Mouse (Mus musculus) forebrain, embryonic 14.5 days (tissue): ENCODE results near the gene Atp2a2. TPM values are rescaled to one million over a fixed set of nuclear protein-coding genes. Genes with fewer than 3 reads are reported as not detected.
"Not testable (repeated sequence)": the region's sequence is repeated elsewhere in the genome, so short reads cannot be mapped to it uniquely, and the experiment has no call there.

Experiments
- ATAC-seq: fragments of 200-750 bp; cut with Nextera tagmentation; 2 replicates; pipeline ENCODE4 v1.8.0; 2017; ENCODE audit warnings: mild to moderate bottlenecking, moderate library complexity
- DNase-seq: peaks from one replicate; pipeline ENCODE4 v3.0.0-alpha.2; 2015; ENCODE audit warnings: low spot score
- H3K27ac ChIP-seq: fragments of 300-500 bp; sonication (generic); 2 replicates; pipeline ENCODE4 v1.5.1; 2014; ENCODE audit warnings: low read depth, mild to moderate bottlenecking, control low read depth, low read length, moderate library complexity
- H3K27me3 ChIP-seq: fragments of 300-500 bp; sonication (generic); replicated peaks from 2 replicates; pipeline ENCODE4 v1.6.1; 2014; ENCODE audit warnings: low read length, control low read depth, mixed read lengths; ENCODE audit not compliant: control insufficient read depth, insufficient read depth
- H3K36me3 ChIP-seq: fragments of 300-500 bp; sonication (generic); 2 replicates; pipeline ENCODE4 v1.6.1; 2014; ENCODE audit warnings: low read length, control low read depth; ENCODE audit not compliant: control insufficient read depth, insufficient read depth
- H3K4me1 ChIP-seq: fragments of 300-500 bp; sonication (generic); 2 replicates; pipeline ENCODE4 v1.6.1; 2014; ENCODE audit warnings: antibody characterized with exemption, low read length, control low read depth; ENCODE audit not compliant: control insufficient read depth, insufficient read depth
- H3K4me2 ChIP-seq: fragments of 300-500 bp; sonication (generic); 2 replicates; pipeline ENCODE4 v1.6.1; 2014; ENCODE audit warnings: mild to moderate bottlenecking, control low read depth, low read length
- H3K4me3 ChIP-seq: fragments of 300-500 bp; sonication (generic); 2 replicates; pipeline ENCODE4 v1.5.1; 2014; ENCODE audit warnings: low read depth, low read length, control low read depth
- H3K9ac ChIP-seq: fragments of 300-500 bp; sonication (generic); 2 replicates; pipeline ENCODE4 v1.6.1; 2014; ENCODE audit warnings: mild to moderate bottlenecking, low read length, control low read depth, moderate library complexity
- H3K9me3 ChIP-seq: fragments of 300-500 bp; sonication (generic); replicated peaks from 2 replicates; pipeline ENCODE4 v1.6.1; 2016; ENCODE audit warnings: low read length, control low read depth, mixed read lengths; ENCODE audit not compliant: control insufficient read depth
- WGBS: fragments of 180-500 bp; shearing (Covaris S2); extraction: QIAGEN DNeasy Blood & Tissue Kit; methylation state at CpG from one replicate; pipeline ENCODE4 v1.1.7; 2014; 5-methylcytosine and 5-hydroxymethylcytosine counted together
- polyA plus RNA-seq: library from polyadenylated mRNA; unstranded; fragments of >200 nt; fragmentation: Nextera tagmentation; extraction: Ambion mirVana; gene quantifications from 2 replicates; pipeline ENCODE4 v1.2.1, GENCODE M21; 2014

Atp2a2 gene
- polyA plus RNA-seq, 1 experiment from 2014 or later = 35.1 TPM

DNA sequence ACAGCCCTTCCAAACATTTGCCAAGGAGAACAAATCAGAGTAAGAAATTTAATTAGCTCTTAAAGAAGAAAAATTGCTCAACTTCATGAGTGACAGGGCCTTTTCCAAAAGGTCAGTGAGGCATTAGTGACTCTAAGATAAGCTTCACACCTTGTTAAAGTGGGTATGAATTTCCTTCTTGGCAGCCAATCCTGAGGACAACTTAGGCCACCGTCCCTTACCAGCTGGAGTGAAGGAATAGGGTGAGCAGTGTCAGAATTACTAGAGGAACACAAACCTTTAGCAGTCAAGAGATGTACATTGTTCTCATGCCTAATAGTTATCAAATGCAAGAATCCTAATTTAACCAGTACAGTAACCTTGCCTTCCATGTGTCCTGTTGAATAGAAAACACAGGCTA lies 7.6 kb downstream of the Atp2a2 start:
- peaks cover 70% of the 10 kb centered on the region for H3K36me3 ChIP-seq
- no peaks in the 10 kb centered on the region for H3K9me3 ChIP-seq
- H3K27me3 ChIP-seq = no peaks in the 10 kb centered on the region
- no peak for DNase-seq
- WGBS = 81% methylated on average over 1 of the region's 1 CpGs
- peaks cover 10% of the 10 kb centered on the region for H3K4me1 ChIP-seq
- ATAC-seq = no peak
- no peak overlapping the region for H3K4me3 ChIP-seq
- no peak overlapping the region for H3K27ac ChIP-seq
- H3K9ac ChIP-seq = no peak overlapping the region
- no peak overlapping the region for H3K4me2 ChIP-seq

DNA sequence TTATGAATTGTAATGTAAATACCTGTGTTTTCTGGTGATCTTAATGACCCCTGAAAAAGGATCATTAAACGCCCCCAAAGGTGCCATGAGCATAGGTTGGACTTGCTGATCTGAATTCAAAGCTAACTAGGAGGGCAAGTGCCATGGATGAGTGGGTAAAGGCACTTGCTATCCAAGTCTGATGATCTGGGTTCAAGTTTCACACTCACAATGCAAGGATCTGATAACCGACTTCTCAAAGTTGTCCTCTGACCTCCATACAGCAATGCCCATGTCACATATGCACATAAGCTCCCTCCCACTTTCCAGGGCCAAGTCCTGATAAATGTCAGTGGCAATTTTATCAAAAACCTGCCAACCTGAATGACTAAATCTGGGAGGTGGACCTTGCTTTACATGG lies 9.0 kb downstream of the Atp2a2 start:
- Histone ChIP-seq H3K36me3 (peaks cover 80% of the 10 kb centered on the region), H3K4me3 (no peak overlapping the region), H3K4me2 (no peak overlapping the region), H3K9ac (no peak overlapping the region), H3K27ac (no peak overlapping the region), H3K4me1 (peaks cover under 1% of the 10 kb centered on the region; the same call in 1 of the 2 replicates), H3K27me3 (no peaks in the 10 kb centered on the region), H3K9me3 (no peaks in the 10 kb centered on the region)
- 86% methylated on average over 2 of the region's 2 CpGs for WGBS
- ATAC-seq (no peak), DNase-seq (no peak)

DNA sequence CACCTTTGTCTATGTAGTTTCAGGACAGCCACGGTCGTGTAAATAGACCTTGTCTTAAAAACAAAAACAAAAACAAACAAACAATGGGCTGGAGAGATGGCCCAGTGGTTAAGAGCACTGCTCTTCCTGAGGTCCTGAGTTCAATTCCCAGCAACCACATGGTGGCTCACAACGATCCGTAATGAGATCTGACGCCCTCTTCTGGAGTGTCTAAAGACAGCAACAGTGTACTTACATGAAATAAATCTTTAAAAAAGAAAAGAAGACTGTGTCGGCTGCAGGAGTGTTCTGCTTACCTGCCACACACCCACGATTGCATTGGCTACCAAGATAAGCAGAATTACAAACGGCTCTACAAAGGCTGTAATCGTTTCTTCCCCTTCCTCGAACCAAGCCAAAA lies 10.6 kb downstream of the Atp2a2 start:
- no peaks in the 10 kb centered on the region for H3K9me3 ChIP-seq
- DNase-seq (no peak), ATAC-seq (no peak)
- H3K4me1 ChIP-seq = no peaks in the 10 kb centered on the region
- H3K4me3 ChIP-seq = no peak overlapping the region
- H3K27ac ChIP-seq = no peak overlapping the region
- 89% methylated on average over 10 of the region's 10 CpGs for WGBS
- H3K27me3 ChIP-seq = no peaks in the 10 kb centered on the region
- H3K4me2 ChIP-seq = no peak overlapping the region
- peaks cover 83% of the 10 kb centered on the region for H3K36me3 ChIP-seq
- H3K9ac ChIP-seq = no peak overlapping the region

DNA sequence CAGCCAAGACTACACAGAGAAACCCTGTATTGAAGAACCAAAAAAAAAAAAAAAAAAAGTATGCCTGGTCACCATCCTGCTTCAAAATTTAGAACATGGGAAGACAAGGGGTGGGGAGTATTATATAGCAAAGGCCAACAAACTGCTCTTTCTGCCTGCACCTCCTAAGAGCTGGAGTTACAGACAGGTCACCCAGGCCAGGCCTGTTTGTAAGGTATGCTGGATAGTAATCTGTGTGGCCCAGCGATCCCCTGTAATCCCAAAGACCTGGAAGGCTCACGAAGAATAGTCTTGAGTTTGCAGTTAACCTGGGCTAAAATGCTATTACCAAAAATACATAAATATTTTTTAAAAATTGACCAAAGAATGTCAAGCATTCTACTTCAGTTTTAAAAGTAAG lies 11.9 kb downstream of the Atp2a2 start:
- no peaks in the 10 kb centered on the region for H3K27me3 ChIP-seq
- H3K9ac ChIP-seq = no peak overlapping the region
- peaks cover 83% of the 10 kb centered on the region for H3K36me3 ChIP-seq
- H3K9me3 ChIP-seq = no peaks in the 10 kb centered on the region
- H3K4me1 ChIP-seq = no peaks in the 10 kb centered on the region
- ATAC-seq (no peak), DNase-seq (no peak)
- no peak overlapping the region for H3K27ac ChIP-seq
- no peak overlapping the region for H3K4me2 ChIP-seq
- H3K4me3 ChIP-seq = no peak overlapping the region
- WGBS = 94% methylated on average over 2 of the region's 2 CpGs

DNA sequence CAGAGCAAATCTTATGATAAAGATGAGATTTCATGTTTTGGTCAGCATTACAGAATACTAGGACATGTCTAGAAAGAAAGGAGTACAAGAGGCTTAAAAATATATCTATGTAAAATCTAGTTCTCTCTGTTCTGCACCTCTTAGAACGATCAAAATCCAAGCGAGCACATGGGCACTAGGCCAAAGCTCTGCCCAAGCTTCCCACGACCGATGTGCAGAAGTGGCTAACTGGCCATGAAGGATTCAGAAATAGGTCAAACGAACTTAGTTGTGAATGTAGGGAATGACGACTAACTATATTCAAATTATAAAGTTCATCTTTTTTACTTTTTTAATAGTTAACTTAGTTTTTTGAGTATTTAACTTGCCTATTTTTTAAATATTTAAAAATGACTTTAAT lies 14.2 kb downstream of the Atp2a2 start:
- ATAC-seq = no peak
- no peak for DNase-seq
- H3K9me3 ChIP-seq = no peaks in the 10 kb centered on the region
- 92% methylated on average over 6 of the region's 6 CpGs for WGBS
- no peak overlapping the region for H3K4me2 ChIP-seq
- no peaks in the 10 kb centered on the region for H3K27me3 ChIP-seq
- no peak overlapping the region for H3K9ac ChIP-seq
- H3K36me3 ChIP-seq = peaks cover 84% of the 10 kb centered on the region
- H3K4me1 ChIP-seq = no peaks in the 10 kb centered on the region
- no peak overlapping the region for H3K4me3 ChIP-seq
- no peak overlapping the region for H3K27ac ChIP-seq

DNA sequence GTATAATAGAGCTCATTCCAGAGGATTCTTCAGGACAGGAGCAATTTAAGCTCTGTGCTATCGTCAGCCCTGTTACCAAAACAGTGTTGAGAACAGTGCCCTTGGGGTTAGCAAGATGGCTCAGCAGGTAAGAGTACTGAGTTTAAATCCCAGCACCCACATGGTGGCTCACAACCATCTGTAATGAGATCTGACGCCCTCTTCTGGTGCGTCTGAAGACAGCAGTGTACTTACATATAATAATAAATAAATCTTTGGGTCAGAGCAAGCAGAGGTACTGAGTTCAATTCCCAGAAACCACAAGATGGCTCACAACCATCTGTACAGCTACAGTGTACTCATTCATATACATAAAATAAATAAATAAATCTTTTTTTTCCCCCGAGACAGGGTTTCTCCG lies 15.8 kb downstream of the Atp2a2 start:
- 78% methylated on average over 5 of the region's 5 CpGs for WGBS
- not testable (repeated sequence) for H3K27me3 ChIP-seq, H3K27ac ChIP-seq, H3K4me3 ChIP-seq, H3K9ac ChIP-seq, H3K4me2 ChIP-seq, H3K4me1 ChIP-seq, DNase-seq, H3K9me3 ChIP-seq, ATAC-seq
- H3K36me3 ChIP-seq = peaks cover 87% of the 10 kb centered on the region

DNA sequence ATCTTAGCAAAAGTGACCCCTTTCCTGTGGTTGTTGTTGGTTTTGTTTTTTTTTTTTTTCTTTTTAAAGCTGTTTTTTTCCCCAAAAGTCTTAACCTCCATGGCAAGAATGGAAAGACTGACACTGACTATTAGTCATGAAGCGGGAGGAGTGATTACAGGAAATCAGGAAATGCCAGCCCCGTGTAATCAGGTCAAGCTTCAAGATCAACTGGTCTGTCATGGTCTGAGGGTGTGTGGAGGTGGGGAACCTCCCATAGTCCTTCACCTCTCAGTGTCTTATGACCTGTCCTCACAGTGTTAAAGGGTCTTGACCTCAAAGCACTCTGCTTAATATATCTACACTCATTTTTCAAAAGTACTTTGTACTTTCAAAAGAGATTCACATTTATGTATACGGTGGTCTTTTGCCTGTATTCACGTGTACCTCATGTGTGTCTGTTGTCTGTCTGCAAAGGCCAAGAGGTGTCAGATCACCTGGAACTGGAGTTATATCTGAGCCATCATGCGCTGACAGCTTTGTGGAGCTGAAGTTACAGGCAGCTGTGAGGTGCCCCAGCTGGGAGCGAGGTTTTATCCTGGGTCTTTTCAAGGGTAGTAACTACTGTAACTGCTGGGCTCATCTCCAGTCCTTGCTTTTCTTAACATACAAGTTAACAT lies 19.2 kb downstream of the Atp2a2 start:
- DNase-seq (no peak), ATAC-seq (no peak)
- Histone ChIP-seq H3K27me3 (no peaks in the 10 kb centered on the region), H3K9me3 (no peaks in the 10 kb centered on the region), H3K27ac (no peak overlapping the region), H3K9ac (no peak overlapping the region), H3K4me3 (no peak overlapping the region), H3K36me3 (peaks cover 79% of the 10 kb centered on the region), H3K4me2 (no peak overlapping the region), H3K4me1 (no peaks in the 10 kb centered on the region)
- WGBS = 93% methylated on average over 6 of the region's 6 CpGs

DNA sequence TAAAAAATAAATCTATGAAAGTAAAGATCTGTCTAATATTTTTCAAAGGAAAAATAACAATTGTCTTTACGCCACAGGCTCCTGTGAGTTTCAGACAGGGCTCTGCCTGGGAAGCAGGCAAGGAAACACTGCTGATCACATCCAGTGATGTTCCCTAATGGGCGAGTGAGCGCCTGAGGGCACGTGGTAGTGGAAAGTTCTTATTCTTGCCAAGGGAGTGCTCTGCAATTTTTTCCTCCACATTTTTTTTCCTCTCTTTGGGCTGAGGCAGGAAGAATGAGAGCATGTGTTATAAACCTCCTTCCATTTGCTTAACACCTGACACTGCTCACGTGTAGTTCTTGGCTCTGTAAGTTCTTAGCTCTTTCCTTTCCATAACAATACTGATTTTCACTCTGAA lies 20.2 kb downstream of the Atp2a2 start:
- DNase-seq = no peak
- ATAC-seq = no peak
- no peaks in the 10 kb centered on the region for H3K9me3 ChIP-seq

DNA sequence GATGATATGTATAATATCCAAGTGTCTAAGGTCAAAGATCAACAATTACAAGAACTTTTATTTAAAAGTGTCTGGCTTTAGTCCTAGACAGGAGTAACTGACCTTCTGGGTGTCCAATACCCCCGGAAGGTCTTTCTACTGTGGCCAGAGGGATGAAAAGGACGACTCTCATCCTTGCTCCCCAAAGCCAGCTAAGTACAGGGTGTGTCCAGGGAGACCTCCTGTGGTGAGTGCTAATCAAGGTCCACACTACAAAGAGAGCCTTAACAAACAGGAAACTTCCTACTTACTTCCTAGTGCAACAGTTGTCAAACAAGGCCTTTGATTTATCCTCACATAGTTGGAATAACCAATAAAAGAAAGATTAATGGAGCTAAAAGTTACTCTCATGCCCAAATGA lies 22.9 kb downstream of the Atp2a2 start:
- DNase-seq = no peak
- WGBS = 59% methylated on average over 2 of the region's 2 CpGs
- Histone ChIP-seq H3K27ac (no peak overlapping the region), H3K4me1 (no peaks in the 10 kb centered on the region), H3K36me3 (peaks cover 75% of the 10 kb centered on the region), H3K9me3 (no peaks in the 10 kb centered on the region), H3K27me3 (no peaks in the 10 kb centered on the region), H3K4me3 (no peak overlapping the region), H3K4me2 (no peak overlapping the region), H3K9ac (no peak overlapping the region)
- no peak for ATAC-seq

More for the DNA sequence above, 20.2 kb downstream of the Atp2a2 start:
- peaks cover 81% of the 10 kb centered on the region for H3K36me3 ChIP-seq
- no peak overlapping the region for H3K4me2 ChIP-seq
- no peak overlapping the region for H3K4me3 ChIP-seq
- H3K27ac ChIP-seq = no peak overlapping the region
- no peak overlapping the region for H3K9ac ChIP-seq
- no peaks in the 10 kb centered on the region for H3K27me3 ChIP-seq
- H3K4me1 ChIP-seq = no peaks in the 10 kb centered on the region
- 90% methylated on average over 5 of the region's 5 CpGs for WGBS
